Mouse (Mus musculus): Measurements from ENCODE around the gene Vgll4. TPM values are rescaled to one million over a fixed set of nuclear protein-coding genes. Genes with fewer than 3 reads are reported as not detected.
A peak's percentile ranks its signal among the peaks of the same experiment; 100 is the strongest.
"Not testable (repeated sequence)": the region's sequence is repeated elsewhere in the genome, so short reads cannot be mapped to it uniquely, and the experiment has no call there.

The Vgll4 gene
- total and polyA plus RNA-seq, 2 experiments from 2014 or later = 49.4 to 85.4 TPM

DNA sequence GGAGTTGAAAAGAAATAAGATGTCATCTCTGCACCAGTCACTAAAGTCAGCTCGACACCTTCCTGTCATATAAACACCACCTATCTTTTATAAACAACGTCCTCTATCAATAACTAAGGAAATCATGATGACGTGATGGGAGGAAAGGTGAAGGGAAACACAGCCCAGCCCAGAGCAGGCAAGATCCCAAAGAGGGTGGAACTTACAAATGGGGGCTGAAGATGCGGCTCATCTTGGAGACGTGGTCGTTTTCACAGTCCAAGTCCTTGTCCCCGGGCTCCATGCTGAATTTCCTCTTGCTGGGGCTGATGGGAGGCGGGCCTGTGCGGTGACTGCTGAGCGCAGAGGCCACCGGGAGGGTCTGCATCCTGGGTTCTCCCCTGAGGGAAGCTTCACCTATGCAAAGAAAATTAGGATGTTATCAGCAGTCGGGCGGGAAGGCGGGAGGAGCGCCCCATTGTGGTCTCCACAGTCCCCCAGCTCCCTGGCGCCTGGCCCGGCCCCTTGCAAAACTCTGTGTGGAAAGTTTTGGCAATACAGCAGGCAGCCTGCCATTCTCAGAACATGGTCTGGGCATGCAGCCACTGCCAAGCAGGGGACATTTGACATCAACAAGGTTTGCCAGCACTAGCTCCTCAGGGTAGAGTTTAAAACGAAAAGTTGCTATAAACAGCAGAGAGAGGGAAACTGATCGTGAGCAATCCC lies 79.2 kb downstream of the Vgll4 start:
- Histone ChIP-seq H3K9me3 (ENCODE audit: low read length) (no peaks in the 10 kb centered on the region), H3K4me2 (ENCODE audit: low read depth, low read length) (peak overlapping the region; percentile 49), H3K27me3 (ENCODE audit: insufficient read depth, low read length) (no peaks in the 10 kb centered on the region), H3K4me3 (ENCODE audit: low read length) (peak overlapping the region; percentile 19; the same call in 1 of the 2 replicates), H3K9ac (replicated peaks; ENCODE audit: low read length) (0 out of 2 replicates have a peak overlapping the region, but pooled peaks have one; percentile 6), H3K4me1 (ENCODE audit: insufficient read depth, low read length) (peaks cover 54% of the 10 kb centered on the region), H3K36me3 (ENCODE audit: insufficient read depth, low read length) (no peaks in the 10 kb centered on the region), H3K27ac (peak overlapping the region; percentile 86)
- ATAC-seq (peak; percentile 56), DNase-seq (ENCODE audit: low spot score) (peak; percentile 93)
- 27% methylated on average over 19 of the region's 19 CpGs for WGBS
- TF ChIP-seq CTCF (IDR thresholded peaks at IDR 0.05; ENCODE audit: low read depth) = peak; percentile 26; the same call in 1 of the 2 replicates

DNA sequence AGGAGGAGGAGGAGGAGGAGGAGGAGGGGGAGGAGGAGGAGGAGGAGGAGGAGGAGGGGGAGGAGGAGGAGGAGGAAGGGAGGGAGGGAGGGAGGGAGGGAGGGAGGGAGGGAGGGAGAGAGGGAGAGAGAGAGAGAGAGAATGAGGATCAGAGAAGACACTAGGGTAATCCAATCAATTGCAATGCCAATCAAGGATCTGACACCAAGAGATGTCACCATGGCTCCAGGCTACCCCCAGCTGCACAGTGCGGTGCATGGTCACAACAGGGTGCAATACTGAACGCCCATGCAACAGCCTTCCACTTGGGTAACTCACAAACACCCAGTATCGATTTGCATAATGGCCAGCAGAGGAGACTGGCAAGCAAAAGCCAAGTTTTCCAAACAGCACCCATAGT lies 79.8 kb downstream of the Vgll4 start:
- H3K4me3 ChIP-seq (ENCODE audit: low read length); H3K27me3 ChIP-seq (ENCODE audit: insufficient read depth, low read length); H3K36me3 ChIP-seq (ENCODE audit: insufficient read depth, low read length); ATAC-seq; H3K9me3 ChIP-seq (ENCODE audit: low read length); DNase-seq (ENCODE audit: low spot score); H3K9ac ChIP-seq (replicated peaks; ENCODE audit: low read length): not testable (repeated sequence)
- Histone ChIP-seq H3K27ac (peak overlapping the region; percentile 86), H3K4me1 (ENCODE audit: insufficient read depth, low read length) (peaks cover 54% of the 10 kb centered on the region), H3K4me2 (ENCODE audit: low read depth, low read length) (peak overlapping the region; percentile 49)
- 32% methylated on average over 3 of the region's 3 CpGs for WGBS

DNA sequence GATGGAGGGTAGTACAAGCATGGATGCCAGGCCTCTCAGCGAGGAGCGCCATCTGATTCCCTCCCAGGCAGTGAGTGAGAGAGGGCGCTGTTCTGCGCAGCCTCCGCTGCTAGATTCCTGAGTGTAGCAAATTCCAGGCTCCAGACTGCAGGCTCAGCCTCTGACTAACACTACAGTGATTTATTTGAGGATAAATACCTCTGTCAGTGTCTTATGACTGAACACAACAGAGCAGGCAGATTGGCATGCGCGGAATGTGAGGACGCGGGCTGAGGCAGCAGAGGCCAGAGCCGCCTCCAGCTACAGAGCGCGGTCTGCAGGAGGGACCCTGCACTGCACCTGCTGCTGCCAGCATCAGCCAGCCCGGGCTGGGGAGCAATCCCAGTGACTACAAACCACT lies 80.9 kb downstream of the Vgll4 start:
- no peak overlapping the region for H3K4me3 ChIP-seq (ENCODE audit: low read length)
- H3K27me3 ChIP-seq (ENCODE audit: insufficient read depth, low read length) = no peaks in the 10 kb centered on the region
- H3K9me3 ChIP-seq (ENCODE audit: low read length) = no peaks in the 10 kb centered on the region
- ATAC-seq (peak; percentile 78), DNase-seq (ENCODE audit: low spot score) (peak; percentile 81)
- peak overlapping the region; percentile 71 for H3K27ac ChIP-seq
- TF ChIP-seq CTCF (IDR thresholded peaks at IDR 0.05; ENCODE audit: low read depth) = peak; percentile 61
- H3K36me3 ChIP-seq (ENCODE audit: insufficient read depth, low read length) = no peaks in the 10 kb centered on the region
- peak overlapping the region; percentile 18; the same call in 1 of the 2 replicates for H3K4me2 ChIP-seq (ENCODE audit: low read depth, low read length)
- H3K9ac ChIP-seq (replicated peaks; ENCODE audit: low read length) = 0 out of 2 replicates have a peak overlapping the region, but pooled peaks have one; percentile 9
- H3K4me1 ChIP-seq (ENCODE audit: insufficient read depth, low read length) = peaks cover 54% of the 10 kb centered on the region
- WGBS = 9% methylated on average over 13 of the region's 13 CpGs

DNA sequence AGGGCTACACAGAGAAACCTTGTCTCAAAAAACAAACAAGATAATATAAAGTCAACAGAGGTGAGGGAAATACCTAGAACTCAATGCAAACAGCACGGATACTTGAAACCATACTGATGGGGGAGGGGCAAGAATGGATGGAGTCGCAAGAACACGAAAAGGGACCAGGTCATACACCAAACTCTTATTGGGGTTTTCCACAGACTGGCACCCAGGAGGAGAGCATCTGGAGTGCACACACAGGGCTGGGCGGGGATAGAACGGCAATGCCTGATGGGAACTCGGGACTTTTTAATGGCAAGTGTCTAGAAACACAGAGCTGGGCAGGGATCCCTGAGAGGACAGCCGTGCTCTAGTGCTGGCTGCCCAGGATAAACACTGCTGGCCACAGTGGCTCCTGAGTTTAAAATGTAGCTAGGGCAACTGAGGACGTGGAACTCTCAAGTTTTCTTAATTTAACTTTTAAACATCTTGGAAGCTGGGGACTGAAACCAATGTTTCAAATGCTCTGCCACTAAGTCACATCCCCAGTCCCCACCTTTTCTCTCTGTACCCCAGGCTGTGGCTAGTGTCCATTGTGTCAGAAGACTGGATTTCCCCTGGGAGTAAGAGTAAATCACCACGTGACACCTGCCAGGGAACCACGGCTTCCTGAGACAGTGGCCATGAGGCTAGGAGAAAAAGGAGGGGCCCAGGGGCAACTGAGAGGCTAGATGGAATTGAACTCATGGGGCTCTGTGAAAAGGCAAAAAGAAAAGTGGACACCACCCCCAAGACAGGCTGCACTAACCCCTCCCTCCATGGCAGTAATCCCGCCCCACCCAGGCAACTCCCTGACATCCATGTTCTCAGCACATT lies 83.1 kb downstream of the Vgll4 start:
- H3K4me1 ChIP-seq (ENCODE audit: insufficient read depth, low read length) = peaks cover 56% of the 10 kb centered on the region
- no peak for DNase-seq (ENCODE audit: low spot score)
- 61% methylated on average over 11 of the region's 11 CpGs for WGBS
- no peak overlapping the region for H3K9ac ChIP-seq (replicated peaks; ENCODE audit: low read length)
- H3K27me3 ChIP-seq (ENCODE audit: insufficient read depth, low read length) = no peaks in the 10 kb centered on the region
- H3K9me3 ChIP-seq (ENCODE audit: low read length) = no peaks in the 10 kb centered on the region
- ATAC-seq = no peak
- no peaks in the 10 kb centered on the region for H3K36me3 ChIP-seq (ENCODE audit: insufficient read depth, low read length)
- H3K4me3 ChIP-seq (ENCODE audit: low read length) = no peak overlapping the region
- H3K27ac ChIP-seq = no peak overlapping the region; the same call in 1 of the 2 replicates
- H3K4me2 ChIP-seq (ENCODE audit: low read depth, low read length) = no peak overlapping the region
- no peak for TF ChIP-seq CTCF (IDR thresholded peaks at IDR 0.05; ENCODE audit: low read depth)

DNA sequence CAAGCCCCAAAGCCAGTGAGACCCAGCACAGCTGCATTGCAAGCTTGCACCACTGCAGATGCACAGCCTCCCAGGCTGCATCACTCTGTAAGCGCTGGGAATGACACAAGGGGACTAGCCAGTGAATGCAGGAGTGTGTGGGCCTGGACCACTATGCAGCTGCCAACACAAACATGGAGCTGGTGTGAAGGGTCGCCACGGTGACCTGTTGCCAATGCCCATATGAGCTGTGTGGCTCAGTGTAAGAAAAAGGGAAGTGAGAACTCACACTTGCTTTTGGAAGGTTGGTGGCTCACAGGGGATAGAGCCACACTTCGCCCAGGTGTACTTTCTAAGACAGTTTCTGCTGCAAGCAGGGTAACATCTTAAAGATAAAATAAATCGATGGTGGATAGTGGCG lies 83.8 kb downstream of the Vgll4 start:
- Histone ChIP-seq H3K27ac (no peak overlapping the region), H3K36me3 (ENCODE audit: insufficient read depth, low read length) (no peaks in the 10 kb centered on the region), H3K9ac (replicated peaks; ENCODE audit: low read length) (no peak overlapping the region), H3K27me3 (ENCODE audit: insufficient read depth, low read length) (no peaks in the 10 kb centered on the region), H3K9me3 (ENCODE audit: low read length) (no peaks in the 10 kb centered on the region), H3K4me1 (ENCODE audit: insufficient read depth, low read length) (peaks cover 52% of the 10 kb centered on the region), H3K4me3 (ENCODE audit: low read length) (no peak overlapping the region), H3K4me2 (ENCODE audit: low read depth, low read length) (no peak overlapping the region)
- 85% methylated on average over 6 of the region's 6 CpGs for WGBS
- DNase-seq (ENCODE audit: low spot score) (no peak), ATAC-seq (no peak)
- no peak for TF ChIP-seq CTCF (IDR thresholded peaks at IDR 0.05; ENCODE audit: low read depth)

DNA sequence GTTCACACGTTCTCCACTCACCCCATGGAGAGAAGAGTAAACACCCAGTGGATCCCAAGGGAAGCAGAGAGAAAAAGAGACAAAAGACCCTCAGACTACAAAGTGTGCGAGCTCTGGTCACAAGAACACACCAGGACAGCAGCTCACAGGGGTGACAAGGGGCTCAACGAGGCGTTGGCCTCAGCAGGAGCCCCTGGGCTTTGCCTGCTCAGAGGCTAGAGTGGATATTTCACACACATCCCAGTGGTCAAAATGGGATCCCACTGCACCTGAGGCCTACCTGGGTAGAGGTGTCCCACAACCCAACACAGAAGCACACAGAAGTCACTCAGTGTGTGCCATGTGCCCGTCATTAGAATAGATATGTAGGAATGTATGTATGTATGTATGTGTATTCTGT lies 84.7 kb downstream of the Vgll4 start:
- H3K9ac ChIP-seq (replicated peaks; ENCODE audit: low read length) = no peak overlapping the region
- H3K36me3 ChIP-seq (ENCODE audit: insufficient read depth, low read length) = no peaks in the 10 kb centered on the region
- H3K4me2 ChIP-seq (ENCODE audit: low read depth, low read length) = no peak overlapping the region
- no peaks in the 10 kb centered on the region for H3K9me3 ChIP-seq (ENCODE audit: low read length)
- 64% methylated on average over 5 of the region's 5 CpGs for WGBS
- H3K27ac ChIP-seq = peak overlapping the region; percentile 36; the same call in 1 of the 2 replicates
- no peak for TF ChIP-seq CTCF (IDR thresholded peaks at IDR 0.05; ENCODE audit: low read depth)
- ATAC-seq = no peak
- peaks cover 43% of the 10 kb centered on the region for H3K4me1 ChIP-seq (ENCODE audit: insufficient read depth, low read length)
- no peak overlapping the region for H3K4me3 ChIP-seq (ENCODE audit: low read length)
- no peak for DNase-seq (ENCODE audit: low spot score)
- no peaks in the 10 kb centered on the region for H3K27me3 ChIP-seq (ENCODE audit: insufficient read depth, low read length)

Measured in hindbrain, postnatal 0 days (tissue).